Comparison of ENCODE assay signal across 7 mouse cellular contexts in genomic region chr11:16752349-16753153, GRCm38 (mm10). TPM values are rescaled to one million over a fixed set of nuclear protein-coding genes. Genes with fewer than 3 reads are reported as not detected.
A peak's percentile ranks its signal among the peaks of the same experiment; 100 is the strongest.
DNase-seq lines count a peak whose midpoint lies in the region; ATAC-seq and TF ChIP-seq lines count a peak whose summit lies in the region.

No protein-coding gene starts in this region.

- peak; percentile 77 for ATAC-seq in forebrain, embryonic 13.5 days
- ATAC-seq in hindbrain, embryonic 14.5 days (ENCODE audit: low FRiP score) = peak; percentile 69
- ATAC-seq in liver, embryonic 16.5 days (ENCODE audit: low read depth) = peak; percentile 45
- peak; percentile 76 for ATAC-seq in neural tube, embryonic 12.5 days (ENCODE audit: low FRiP score, low read depth)

- H3K36me3 ChIP-seq in C2C12 (ENCODE audit: control insufficient read depth, insufficient read depth) (no peaks in the 10 kb centered on the region), ES-Bruce4 (ENCODE audit: control insufficient read depth, insufficient read depth, low read length, poor library complexity, severe bottlenecking) (no peaks in the 10 kb centered on the region)
- H3K36me3 ChIP-seq in forebrain, embryonic 13.5 days (ENCODE audit: poor library complexity, severe bottlenecking) = no peaks in the 10 kb centered on the region
- no peaks in the 10 kb centered on the region for H3K36me3 ChIP-seq in hindbrain, embryonic 14.5 days (replicated peaks; ENCODE audit: control insufficient read depth, insufficient read depth)
- H3K36me3 ChIP-seq in liver, embryonic 16.5 days (ENCODE audit: control insufficient read depth, insufficient read depth) = no peaks in the 10 kb centered on the region
- no peaks in the 10 kb centered on the region for H3K36me3 ChIP-seq in neural tube, embryonic 12.5 days

- no peak for DNase-seq in hindbrain, embryonic 14.5 days (ENCODE audit: low spot score)
- DNase-seq in thymus, postnatal 4 days = no peak

- H3K9ac ChIP-seq in ES-Bruce4 (ENCODE audit: low read depth, poor library complexity, severe bottlenecking) = peak overlapping the region; percentile 65
- H3K9ac ChIP-seq in forebrain, embryonic 13.5 days = peak overlapping the region; percentile 57
- peak overlapping the region; percentile 58 for H3K9ac ChIP-seq in hindbrain, embryonic 14.5 days
- H3K9ac ChIP-seq in liver, embryonic 16.5 days (ENCODE audit: low read depth, low read length) = peak overlapping the region; percentile 43
- peak overlapping the region; percentile 54 for H3K9ac ChIP-seq in neural tube, embryonic 12.5 days

- H3ac ChIP-seq in C2C12 (ENCODE audit: control insufficient read depth, insufficient read length, low read depth) = peak overlapping the region; percentile 81

- H3K4me3 ChIP-seq in C2C12 (ENCODE audit: insufficient read depth, poor library complexity, severe bottlenecking) (peak overlapping the region; percentile 52), ES-Bruce4 (ENCODE audit: low read depth, low read length) (peak overlapping the region; percentile 74)
- peak overlapping the region; percentile 54 for H3K4me3 ChIP-seq in forebrain, embryonic 13.5 days
- peak overlapping the region; percentile 54 for H3K4me3 ChIP-seq in hindbrain, embryonic 14.5 days (replicated peaks; ENCODE audit: low read length)
- H3K4me3 ChIP-seq in liver, embryonic 16.5 days (ENCODE audit: low read depth, low read length) = peak overlapping the region; percentile 59
- peak overlapping the region; percentile 55 for H3K4me3 ChIP-seq in neural tube, embryonic 12.5 days

- TF ChIP-seq CTCF in C2C12 (IDR thresholded peaks at IDR 0.05; ENCODE audit: control insufficient read depth, insufficient read depth, insufficient read length) (no peak), ES-Bruce4 (IDR thresholded peaks at IDR 0.05; ENCODE audit: low read depth, low read length) (no peak)

- peaks cover 2% of the 10 kb centered on the region for H3K79me3 ChIP-seq in C2C12 (ENCODE audit: low read depth)

- WGBS in forebrain, embryonic 13.5 days = under 1% methylated on average over 65 of the region's 68 CpGs
- WGBS in hindbrain, embryonic 14.5 days = under 1% methylated on average over 67 of the region's 68 CpGs
- under 1% methylated on average over 68 of the region's 68 CpGs for WGBS in liver, embryonic 16.5 days (ENCODE audit: insufficient replicate concordance)
- WGBS in neural tube, embryonic 12.5 days = under 1% methylated on average over 68 of the region's 68 CpGs

- H3K27me3 ChIP-seq in C2C12 (ENCODE audit: control insufficient read depth, insufficient read depth, insufficient read length) (no peaks in the 10 kb centered on the region), ES-Bruce4 (ENCODE audit: control insufficient read depth, insufficient read depth, low read length, poor library complexity, severe bottlenecking) (peaks cover 11% of the 10 kb centered on the region)
- H3K27me3 ChIP-seq in forebrain, embryonic 13.5 days = peaks cover 47% of the 10 kb centered on the region
- H3K27me3 ChIP-seq in hindbrain, embryonic 14.5 days (ENCODE audit: control insufficient read depth, insufficient read depth, low read length) = peaks cover 37% of the 10 kb centered on the region
- peaks cover 21% of the 10 kb centered on the region for H3K27me3 ChIP-seq in liver, embryonic 16.5 days (ENCODE audit: control insufficient read depth, insufficient read depth, low read depth, low read length)
- H3K27me3 ChIP-seq in neural tube, embryonic 12.5 days (replicated peaks) = peaks cover 36% of the 10 kb centered on the region

- no peaks in the 10 kb centered on the region; the same call in 1 of the 2 replicates for H3K9me3 ChIP-seq in ES-Bruce4 (replicated peaks; ENCODE audit: control insufficient read depth, insufficient read depth, low read length, poor library complexity, severe bottlenecking)
- H3K9me3 ChIP-seq in forebrain, embryonic 13.5 days (replicated peaks) = no peaks in the 10 kb centered on the region
- H3K9me3 ChIP-seq in hindbrain, embryonic 14.5 days (ENCODE audit: control insufficient read depth, low read length) = no peaks in the 10 kb centered on the region
- H3K9me3 ChIP-seq in liver, embryonic 16.5 days (replicated peaks; ENCODE audit: control insufficient read depth, low read length) = no peaks in the 10 kb centered on the region
- no peaks in the 10 kb centered on the region for H3K9me3 ChIP-seq in neural tube, embryonic 12.5 days

- no peak for TF ChIP-seq POLR2A in ES-Bruce4 (IDR thresholded peaks at IDR 0.05; ENCODE audit: insufficient read depth, low read length)

- no peak overlapping the region for H3K27ac ChIP-seq in ES-Bruce4 (ENCODE audit: insufficient read depth, low read length)
- no peak overlapping the region for H3K27ac ChIP-seq in forebrain, embryonic 13.5 days
- H3K27ac ChIP-seq in hindbrain, embryonic 14.5 days = no peak overlapping the region
- H3K27ac ChIP-seq in liver, embryonic 16.5 days (ENCODE audit: low read length) = no peak overlapping the region
- no peak overlapping the region for H3K27ac ChIP-seq in neural tube, embryonic 12.5 days

- TF ChIP-seq EP300 in ES-Bruce4 (IDR thresholded peaks at IDR 0.05; ENCODE audit: insufficient read depth, low read depth, low read length) = no peak

- peaks cover 16% of the 10 kb centered on the region for H3K79me2 ChIP-seq in C2C12 (ENCODE audit: control insufficient read depth, insufficient read depth)

- H3K4me1 ChIP-seq in ES-Bruce4 (ENCODE audit: control insufficient read depth, insufficient read depth, low read length) = no peaks in the 10 kb centered on the region
- H3K4me1 ChIP-seq in forebrain, embryonic 13.5 days = peaks cover 15% of the 10 kb centered on the region
- H3K4me1 ChIP-seq in hindbrain, embryonic 14.5 days (replicated peaks; ENCODE audit: control insufficient read depth, insufficient read depth, low read length) = no peaks in the 10 kb centered on the region; the same call in 1 of the 2 replicates
- no peaks in the 10 kb centered on the region for H3K4me1 ChIP-seq in liver, embryonic 16.5 days (ENCODE audit: control insufficient read depth, low read depth, low read length)
- H3K4me1 ChIP-seq in neural tube, embryonic 12.5 days = peaks cover 8% of the 10 kb centered on the region

- peak overlapping the region; percentile 96 for H3K4me2 ChIP-seq in forebrain, embryonic 13.5 days
- peak overlapping the region; percentile 83 for H3K4me2 ChIP-seq in hindbrain, embryonic 14.5 days (replicated peaks)
- peak overlapping the region; percentile 59 for H3K4me2 ChIP-seq in liver, embryonic 16.5 days (ENCODE audit: low read depth, low read length)
- peak overlapping the region; percentile 96 for H3K4me2 ChIP-seq in neural tube, embryonic 12.5 days (replicated peaks)

TF ChIP-seq in C2C12, 6 proteins besides CTCF, POLR2A, EP300 and RAD21:
- TF ChIP-seq MYOD1 (IDR thresholded peaks at IDR 0.05; ENCODE audit: control insufficient read depth, insufficient read length, low read depth) (no peak), FOSL1 (IDR thresholded peaks at IDR 0.05; ENCODE audit: insufficient read depth, low read length, poor library complexity, severe bottlenecking) (no peak), MAX (IDR thresholded peaks at IDR 0.05) (peak; percentile 69), MYOG (IDR thresholded peaks at IDR 0.05; ENCODE audit: control insufficient read depth, extremely low read depth, insufficient read length) (no peak), USF1 (IDR thresholded peaks at IDR 0.05; ENCODE audit: low read depth) (no peak), CEBPB (IDR thresholded peaks at IDR 0.05; ENCODE audit: low read depth) (no peak)

RNA-seq across cellular contexts. Expression of gene Egfr, which starts 0.5 kb away (rescaled TPM):
- 3.8 TPM for polyA plus RNA-seq in C2C12 (2012; fragmentation: generic; extraction: Trizol)
- 13.1 and 18.8 TPM in 2 replicates for polyA plus RNA-seq in ES-Bruce4 (2011; ENCODE audit: insufficient read depth, insufficient read length, low read depth, missing spikeins)
- polyA plus RNA-seq in forebrain, embryonic 13.5 days (2015; fragmentation: Nextera tagmentation; extraction: Ambion mirVana) = 1.2 and 1.3 TPM in 2 replicates
- 7.0 and 7.2 TPM in 2 replicates for polyA plus RNA-seq in hindbrain, embryonic 14.5 days (2014; fragmentation: Nextera tagmentation; extraction: Ambion mirVana)
- polyA plus RNA-seq in liver, embryonic 16.5 days (2015; fragmentation: Nextera tagmentation; extraction: Ambion mirVana) = 1.2 and 1.3 TPM in 2 replicates
- 3.4 and 4.4 TPM in 2 replicates for polyA plus RNA-seq in neural tube, embryonic 12.5 days (2016; fragmentation: Nextera tagmentation; extraction: Ambion mirVana)
